Mouse (Mus musculus): ENCODE results near the gene 4931414P19Rik. TPM values are rescaled to one million over a fixed set of nuclear protein-coding genes. Genes with fewer than 3 reads are reported as not detected.

4931414P19Rik gene
- total RNA-seq, 4 experiments from 2014 or later = 2.0 to 2.8 (median 2.6) TPM

- no peak for DNase-seq (ENCODE audit: low spot score in 2 of 2)
These were observed 14.7 kb downstream of the 4931414P19Rik start for GRCm38 (mm10) chr14:54591056-54591455.

- peak in 1 of 2 experiments; percentile 47 for DNase-seq (ENCODE audit: low spot score in 2 of 2)
These were observed 22.0 kb downstream of the 4931414P19Rik start for GRCm38 (mm10) chr14:54583681-54584338.

DNA sequence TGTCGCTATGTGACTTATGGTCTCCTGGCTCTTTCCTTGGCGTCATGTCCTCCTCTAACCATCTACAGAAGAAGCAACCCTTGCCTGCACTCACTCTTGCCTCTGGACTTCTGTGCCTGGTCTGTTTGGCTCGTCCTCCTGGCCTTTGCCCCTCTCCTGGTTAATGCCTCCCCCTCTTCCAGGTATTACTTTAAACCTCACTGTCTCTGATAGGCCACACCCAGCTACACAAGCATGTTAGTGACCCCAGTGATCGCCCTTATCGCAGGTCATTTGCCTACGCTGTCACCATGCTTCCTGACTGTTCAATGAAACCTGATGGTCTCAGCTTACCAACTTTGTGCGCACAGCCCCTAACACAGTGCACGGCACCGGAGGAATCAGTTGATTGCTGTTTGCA is 23.3 kb downstream of the 4931414P19Rik start:
- DNase-seq (ENCODE audit: low spot score in 2 of 2) = no peak

GRCm38 (mm10) chr14:54579638-54580037 is 26.2 kb downstream of the 4931414P19Rik start:
- DNase-seq (ENCODE audit: low spot score in 2 of 2) = no peak

DNA sequence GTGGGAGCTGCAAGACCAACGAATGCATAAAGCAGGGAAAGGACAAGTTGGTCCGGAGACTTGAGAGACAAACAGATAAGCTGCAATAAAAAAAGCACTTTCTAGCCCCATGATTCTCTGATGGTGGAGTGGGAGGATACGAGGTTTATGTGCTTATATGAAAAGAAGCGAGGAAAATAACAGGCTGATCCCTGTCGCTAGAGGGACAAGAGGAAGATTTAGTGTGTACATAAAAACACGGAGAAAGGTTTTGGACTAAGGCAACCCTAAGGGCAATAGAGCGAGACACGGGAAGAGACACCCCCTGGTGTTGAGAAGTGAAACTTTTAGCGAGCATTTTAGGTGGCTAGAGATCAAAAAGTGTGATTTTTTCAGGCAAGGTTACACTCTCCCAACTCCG is 27.7 kb downstream of the 4931414P19Rik start:
- DNase-seq (ENCODE audit: low spot score in 2 of 2) = no peak

DNA sequence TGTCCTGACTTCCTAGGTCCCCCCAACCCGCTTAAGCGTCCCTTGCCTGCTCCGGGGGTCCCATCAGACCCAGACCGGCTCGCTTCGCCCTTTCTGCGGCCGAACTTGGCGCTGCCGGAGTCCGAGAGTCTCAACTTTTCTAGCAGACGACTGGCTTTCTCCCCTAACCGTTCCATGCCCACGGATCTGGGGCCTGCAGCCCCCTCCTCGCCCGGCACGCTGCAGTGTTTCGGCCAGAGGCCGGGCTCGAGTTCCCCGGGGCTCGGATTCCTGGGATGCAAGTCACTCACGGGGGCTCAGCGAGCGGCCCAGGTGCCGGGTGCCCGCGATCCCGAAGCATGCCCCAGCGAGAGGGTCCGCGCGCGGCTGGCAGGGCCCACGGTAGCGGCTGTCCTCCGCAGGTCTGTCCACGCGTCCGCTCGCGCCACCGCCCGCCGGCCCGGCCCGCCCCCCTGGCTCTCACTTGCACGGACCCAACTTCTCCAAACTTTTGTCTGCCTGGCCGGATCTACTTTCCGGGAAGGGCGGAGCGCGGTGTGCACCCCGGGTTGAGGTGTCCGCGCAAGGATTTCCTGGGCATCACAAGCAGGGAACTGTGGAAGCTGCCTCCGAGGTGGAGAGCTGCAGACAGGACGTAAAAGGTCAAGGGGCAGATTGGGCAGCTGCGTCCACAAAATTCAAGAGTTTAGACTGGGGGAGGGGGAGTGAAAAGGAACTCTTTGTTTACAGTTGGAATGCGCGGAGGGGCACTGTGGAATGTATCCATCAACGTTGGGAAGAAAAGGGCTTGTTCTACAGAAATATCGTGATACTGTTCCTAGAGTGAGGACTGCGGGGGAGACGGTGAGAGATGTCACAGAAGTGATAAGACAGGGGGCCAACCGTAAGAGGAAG is 28.5 kb downstream of the 4931414P19Rik start, which contains the start of gene Ajuba:
Ajuba (minus strand) TSS at position 470 of the 894 bp plus-strand sequence.
- DNase-seq (ENCODE audit: low spot score in 2 of 2) = peak; percentile 74 to 79

DNA sequence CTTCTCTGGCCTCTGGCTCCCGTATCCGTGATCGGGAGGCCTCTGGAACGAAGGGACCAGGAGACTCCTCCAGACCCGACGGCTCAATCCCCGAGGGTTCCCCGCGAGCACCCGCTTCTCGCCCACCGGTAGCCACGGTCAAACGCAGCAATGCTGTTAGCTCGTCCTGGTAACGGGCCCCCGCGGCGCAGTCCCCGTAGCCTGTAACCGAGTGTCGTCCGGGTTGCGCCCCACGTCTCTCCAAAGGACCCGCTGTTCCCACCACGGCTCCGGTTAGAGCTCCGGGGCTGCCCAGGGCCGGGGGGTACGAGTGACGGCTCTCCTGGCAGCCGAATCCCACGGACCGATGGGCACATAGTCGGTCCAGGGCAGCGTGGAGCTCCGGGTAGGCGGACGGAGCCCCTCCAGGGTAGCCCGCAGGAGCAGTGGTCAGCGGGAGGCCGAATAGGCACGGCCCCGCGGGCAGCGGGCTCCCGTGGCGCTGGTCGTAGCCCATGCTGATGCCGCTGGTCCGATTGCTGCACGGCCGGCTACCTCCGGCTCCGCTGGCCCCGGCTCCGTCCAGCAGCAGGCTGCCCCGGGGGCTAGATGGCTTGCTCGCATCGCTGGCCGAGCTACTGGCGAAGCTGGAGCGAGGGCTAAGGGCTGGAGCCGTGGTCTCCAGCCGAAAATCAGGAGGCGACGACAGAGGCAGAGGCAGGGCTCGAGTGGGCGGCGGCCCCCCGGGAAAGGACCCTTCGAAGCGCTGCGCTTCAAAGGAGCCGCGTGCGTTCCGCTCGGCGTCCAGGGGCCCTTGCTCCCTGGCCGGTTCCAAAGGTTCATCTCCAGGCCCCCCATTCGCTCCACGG is 29.3 kb downstream of the 4931414P19Rik start:
- no peak for DNase-seq (ENCODE audit: low spot score in 2 of 2)

DNA sequence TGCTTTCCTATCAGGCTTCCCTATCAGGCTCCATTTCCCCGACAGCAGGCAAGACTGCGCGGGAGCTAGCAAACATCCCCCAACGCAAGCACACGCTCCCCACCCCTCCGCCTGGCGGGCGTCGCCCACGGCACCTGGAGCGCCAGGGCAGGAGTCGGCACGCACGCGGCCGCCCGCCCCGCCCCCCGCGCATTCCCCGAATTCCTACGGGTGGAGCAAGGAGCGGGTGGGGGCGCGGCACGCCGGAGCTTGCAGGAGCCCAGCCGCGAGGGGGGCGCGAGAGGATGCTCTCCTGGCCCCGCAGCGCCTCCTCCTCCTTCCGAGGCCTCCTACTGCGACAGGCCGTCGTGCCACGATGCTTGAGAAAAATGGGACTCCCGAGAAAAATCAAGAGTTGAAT is 30.2 kb downstream of the 4931414P19Rik start:
- DNase-seq (ENCODE audit: low spot score in 2 of 2) = no peak

DNA sequence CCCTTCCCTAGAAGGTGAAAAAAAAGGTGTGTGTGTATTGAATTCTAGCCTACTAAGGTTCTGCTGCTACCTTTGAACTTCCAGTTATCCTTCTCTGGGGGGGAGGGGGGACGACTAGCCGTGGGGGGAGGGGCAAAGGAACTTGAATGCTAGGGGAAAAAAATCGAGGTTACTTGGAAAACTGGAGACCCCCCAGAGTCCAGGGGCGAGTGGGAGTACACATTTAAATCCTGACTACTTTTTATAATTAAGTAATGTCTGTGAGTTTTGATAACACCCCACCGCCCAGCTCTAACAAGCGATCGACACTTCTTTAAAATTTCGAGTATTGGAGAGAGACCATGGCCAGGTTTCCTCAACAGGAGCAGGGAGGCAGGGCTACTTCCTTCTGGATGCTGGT is 30.8 kb downstream of the 4931414P19Rik start:
- no peak for DNase-seq (ENCODE audit: low spot score in 2 of 2)

DNA sequence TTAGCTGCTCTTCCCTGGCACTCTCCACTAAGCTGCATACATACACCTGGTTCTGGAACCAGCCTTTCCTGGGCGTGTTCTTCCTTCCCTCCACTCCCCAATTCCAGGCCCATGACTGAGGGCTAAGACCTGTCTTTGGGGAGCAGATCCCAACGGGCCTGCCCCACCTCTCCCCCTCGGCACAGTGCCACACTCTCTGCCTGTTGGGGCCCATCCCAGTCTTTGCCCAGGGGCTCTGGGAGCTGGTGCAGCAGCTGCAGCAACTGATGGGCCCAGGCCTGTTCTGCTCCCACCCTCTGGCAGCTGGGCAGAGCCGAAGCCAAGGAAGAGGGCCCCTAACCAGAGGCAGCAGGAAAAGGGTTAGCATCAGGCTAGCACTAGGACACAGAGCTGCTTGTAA is 31.5 kb downstream of the 4931414P19Rik start:
- DNase-seq (ENCODE audit: low spot score in 2 of 2) = no peak

DNA sequence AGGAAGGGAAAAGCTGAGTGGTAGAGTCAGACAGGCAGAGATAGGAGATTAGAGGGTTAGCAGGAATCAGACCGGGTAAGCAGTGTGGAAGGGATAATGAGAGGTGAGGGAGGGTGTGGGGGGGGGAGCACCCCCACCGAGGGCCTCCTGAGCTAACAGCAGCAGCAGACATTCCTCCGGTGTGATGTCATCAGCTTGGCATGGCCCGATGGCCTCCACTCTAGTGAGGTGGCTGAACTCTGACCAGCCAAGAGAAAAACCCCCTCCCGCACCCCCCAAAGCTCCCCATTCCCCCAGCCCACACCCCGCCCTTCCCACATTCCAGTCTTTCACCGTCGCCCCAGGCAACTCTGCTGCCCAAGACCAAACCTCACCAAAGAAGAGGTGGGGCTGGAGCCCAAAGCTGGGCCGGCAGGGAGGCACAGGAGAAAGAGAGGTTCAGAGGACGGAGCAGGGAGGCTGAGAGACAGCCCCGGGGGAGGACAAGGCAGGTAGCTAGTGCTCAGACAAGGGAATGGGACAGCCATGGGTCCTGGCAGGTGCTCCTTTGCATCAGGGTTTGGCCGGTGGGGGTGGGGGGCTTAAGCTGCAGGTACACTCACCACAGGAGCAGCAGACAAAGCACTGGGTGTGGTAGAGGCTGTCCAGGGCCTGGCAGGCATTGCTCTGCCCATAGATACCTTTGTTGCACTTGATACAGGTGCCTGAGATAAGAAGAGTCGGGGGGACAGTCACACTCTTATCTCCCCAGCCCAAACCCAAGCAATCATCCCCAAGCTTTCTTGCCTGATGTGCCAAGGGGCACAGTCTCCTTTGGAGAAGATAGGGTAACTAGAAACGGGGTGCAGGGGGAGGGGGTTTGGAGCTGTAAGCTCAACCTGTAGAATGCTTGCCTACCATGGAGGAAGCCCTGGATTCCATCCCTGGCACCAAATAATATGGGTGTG is 32.7 kb downstream of the 4931414P19Rik start:
- no peak for DNase-seq (ENCODE audit: low spot score in 2 of 2)

DNA sequence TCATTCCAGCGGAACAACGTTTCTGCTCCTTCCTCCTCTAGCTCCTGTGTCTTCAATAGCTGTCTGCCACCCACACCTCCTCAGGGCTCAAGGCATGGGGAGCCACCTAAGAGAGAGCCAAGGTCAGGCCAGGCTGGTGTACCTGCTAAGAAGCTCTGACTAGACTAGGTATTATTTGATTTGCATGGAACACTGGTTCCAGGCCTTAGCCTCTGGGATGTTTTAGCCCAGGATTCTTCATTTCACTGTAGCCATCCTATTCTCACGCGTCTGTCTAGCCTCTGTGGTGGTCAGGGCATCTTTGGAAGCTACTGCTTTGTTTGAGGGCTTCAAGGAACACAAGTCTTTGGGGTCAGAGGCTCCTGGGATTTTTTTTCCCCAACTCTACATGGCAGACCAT is 33.7 kb downstream of the 4931414P19Rik start:
- DNase-seq (ENCODE audit: low spot score in 2 of 2) = no peak

GRCm38 (mm10) chr14:54569451-54570392 is 36.1 kb downstream of the 4931414P19Rik start:
- DNase-seq (ENCODE audit: low spot score in 2 of 2) = peak in 1 of 2 experiments; percentile 12

GRCm38 (mm10) chr14:54568694-54569414 is 36.9 kb downstream of the 4931414P19Rik start:
- DNase-seq (ENCODE audit: low spot score in 2 of 2) = peak; percentile 44 to 58

- no peak for DNase-seq (ENCODE audit: low spot score in 2 of 2)
These were observed 45.1 kb downstream of the 4931414P19Rik start for GRCm38 (mm10) chr14:54560527-54561242.

DNA sequence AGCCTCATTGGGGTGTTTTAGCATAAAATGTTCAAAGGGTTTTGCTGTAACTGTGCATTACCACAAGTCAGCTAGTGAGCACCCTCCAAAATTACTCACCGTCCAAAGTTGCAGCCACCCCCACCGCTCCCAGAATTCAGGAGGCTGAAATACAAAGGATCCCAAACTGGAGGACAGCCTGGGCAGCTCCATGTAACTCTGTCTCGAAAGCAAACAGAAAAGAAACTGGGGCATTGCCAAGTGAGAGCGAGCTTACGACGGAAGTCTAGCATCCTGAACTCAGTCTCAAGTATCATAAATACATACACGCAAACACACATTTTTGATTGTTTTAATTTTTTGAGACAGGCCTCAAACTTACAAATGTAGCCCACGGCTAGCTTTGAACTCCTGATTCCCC is 48.5 kb downstream of the 4931414P19Rik start:
- no peak for DNase-seq (ENCODE audit: low spot score in 2 of 2)

DNA sequence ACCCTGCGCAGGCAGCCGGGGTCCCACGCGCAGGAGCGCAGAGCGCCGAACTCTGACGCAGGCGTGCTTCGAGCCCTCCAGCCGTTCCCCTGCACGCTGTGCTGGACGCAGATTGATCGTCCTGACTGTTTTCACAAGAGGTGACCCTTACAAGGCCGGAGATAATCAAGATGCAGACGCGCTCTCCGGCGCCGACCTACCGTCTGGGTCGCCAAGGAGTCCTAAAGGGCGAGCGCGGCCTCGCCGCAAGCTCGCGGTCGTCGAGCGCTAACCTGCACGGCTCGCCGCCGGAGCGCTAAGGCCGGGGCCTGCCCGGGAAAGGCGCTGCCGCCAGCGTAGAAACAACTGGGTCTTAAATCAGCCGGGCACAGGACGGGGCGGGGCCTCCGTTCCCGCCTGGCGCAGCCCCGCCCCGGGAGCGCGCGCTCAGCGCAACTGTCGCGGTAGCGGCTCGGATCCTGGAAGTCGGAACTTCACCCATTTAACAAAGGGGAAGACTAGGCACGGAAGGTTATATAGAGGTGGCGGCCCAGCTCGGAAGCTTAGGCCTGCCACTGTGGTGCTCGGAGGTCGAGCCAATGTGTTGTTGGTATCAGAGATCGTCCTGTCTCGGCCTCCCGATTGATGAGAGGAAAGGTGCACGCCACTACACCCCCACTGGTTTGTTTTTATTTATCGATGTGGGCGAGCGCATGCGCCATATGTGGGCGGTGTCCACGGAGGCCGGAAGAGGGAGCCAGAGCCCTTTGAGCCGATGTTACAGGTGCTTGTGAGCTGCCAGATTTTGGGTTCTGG is 51.6 kb downstream of the 4931414P19Rik start, which contains the start of gene Haus4:
Haus4 (minus strand) TSS at position 642 of the 795 bp plus-strand sequence.
- DNase-seq (ENCODE audit: low spot score in 2 of 2) = peak; percentile 73 to 77

Measured in gastrocnemius, adult 8-10 months (tissue).